Mouse (Mus musculus) liver, postnatal 0 days (tissue): ENCODE data around the gene Tmem248. TPM values are rescaled to one million over a fixed set of nuclear protein-coding genes. Genes with fewer than 3 reads are reported as not detected.
A peak's percentile ranks its signal among the peaks of the same experiment; 100 is the strongest.

Experiments
- ATAC-seq: fragments of 200-750 bp; cut with Nextera tagmentation; 2 replicates; pipeline ENCODE4 v1.8.0; 2017; ENCODE audit warnings: mild to moderate bottlenecking, moderate library complexity
- DNase-seq: peaks from one replicate; pipeline ENCODE4 v3.0.0-alpha.2; 2016
- H3K27ac ChIP-seq: fragments of 300-500 bp; sonication (generic); 2 replicates; pipeline ENCODE4 v1.5.1; 2014; ENCODE audit warnings: antibody characterized with exemption, moderate library complexity, mild to moderate bottlenecking, low read depth
- H3K27me3 ChIP-seq: fragments of 300-500 bp; sonication (generic); 2 replicates; pipeline ENCODE4 v1.6.1; 2014; ENCODE audit warnings: low read length, control low read depth, mixed read lengths; ENCODE audit not compliant: insufficient read depth
- H3K36me3 ChIP-seq: fragments of 300-500 bp; sonication (generic); replicated peaks from 2 replicates; pipeline ENCODE4 v1.6.1; 2014; ENCODE audit warnings: mild to moderate bottlenecking, control low read depth, low read length, moderate library complexity, mixed read lengths; ENCODE audit not compliant: insufficient read depth
- H3K4me1 ChIP-seq: fragments of 300-500 bp; sonication (generic); 2 replicates; pipeline ENCODE4 v1.6.1; 2014; ENCODE audit warnings: antibody characterized with exemption, mild to moderate bottlenecking, control low read depth; ENCODE audit not compliant: insufficient read depth
- H3K4me2 ChIP-seq: fragments of 300-500 bp; sonication (generic); 2 replicates; pipeline ENCODE4 v1.6.1; 2014; ENCODE audit warnings: low read depth, mild to moderate bottlenecking, low read length, moderate library complexity, mixed read lengths
- H3K4me3 ChIP-seq: fragments of 300-500 bp; sonication (generic); 2 replicates; pipeline ENCODE4 v1.5.1; 2014; ENCODE audit warnings: low read depth, low read length
- H3K9ac ChIP-seq: fragments of 300-500 bp; sonication (generic); replicated peaks from 2 replicates; pipeline ENCODE4 v1.6.1; 2014; ENCODE audit warnings: mild to moderate bottlenecking, moderate library complexity
- H3K9me3 ChIP-seq: fragments of 300-500 bp; sonication (generic); 2 replicates; pipeline ENCODE4 v1.6.1; 2016; ENCODE audit warnings: mild to moderate bottlenecking, control low read depth, low read length, mixed read lengths
- CTCF ChIP-seq: sonication (generic); IDR thresholded peaks from 2 replicates; pipeline ENCODE4 v1.5.1; 2016; ENCODE audit warnings: antibody characterized with exemption, low read depth
- EP300 ChIP-seq: IDR thresholded peaks from 2 replicates; pipeline ENCODE4 v1.6.1; 2016; ENCODE audit warnings: antibody characterized with exemption, low read depth, mild to moderate bottlenecking
- WGBS: fragments of 180-500 bp; shearing (Covaris S2); extraction: QIAGEN DNeasy Blood & Tissue Kit; methylation state at CpG from one replicate; pipeline ENCODE4 v1.1.7; 2014; ENCODE audit not compliant: insufficient replicate concordance; 5-methylcytosine and 5-hydroxymethylcytosine counted together
- polyA plus RNA-seq: library from polyadenylated mRNA; unstranded; fragments of >200 nt; fragmentation: Nextera tagmentation; extraction: Ambion mirVana; gene quantifications from 2 replicates; pipeline ENCODE4 v1.2.1, GENCODE M21; 2015

Gene Tmem248
- polyA plus RNA-seq, 1 experiment from 2014 or later = 30.7 TPM

DNA sequence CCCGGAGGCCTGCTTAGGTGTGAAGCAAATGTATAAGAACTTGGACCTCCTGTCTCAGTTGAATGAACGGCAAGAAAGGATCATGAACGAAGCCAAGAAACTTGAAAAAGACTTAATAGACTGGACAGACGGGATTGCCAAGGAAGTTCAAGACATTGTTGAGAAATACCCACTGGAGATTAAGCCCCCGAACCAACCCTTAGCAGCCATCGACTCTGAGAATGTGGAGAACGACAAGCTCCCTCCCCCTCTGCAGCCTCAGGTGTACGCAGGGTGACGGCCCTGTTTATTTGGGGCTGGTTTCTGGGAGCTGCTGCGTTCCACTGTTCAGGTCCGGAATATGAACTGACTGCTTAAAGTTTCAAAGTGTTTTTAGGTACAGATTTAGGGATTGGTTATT is 3.9 kb upstream of the Tmem248 start:
- no peak overlapping the region for H3K4me3 ChIP-seq
- 91% methylated on average over 11 of the region's 11 CpGs for WGBS
- peaks cover 53% of the 10 kb centered on the region for H3K36me3 ChIP-seq
- H3K27ac ChIP-seq = no peak overlapping the region
- ATAC-seq (no peak), DNase-seq (no peak)
- H3K27me3 ChIP-seq = no peaks in the 10 kb centered on the region
- H3K9me3 ChIP-seq = no peaks in the 10 kb centered on the region
- TF ChIP-seq CTCF = no peak
- TF ChIP-seq EP300 = no peak
- H3K4me2 ChIP-seq = no peak overlapping the region
- no peaks in the 10 kb centered on the region for H3K4me1 ChIP-seq
- no peak overlapping the region for H3K9ac ChIP-seq

- Histone ChIP-seq H3K27me3 (no peaks in the 10 kb centered on the region), H3K4me3 (no peak overlapping the region), H3K36me3 (peaks cover 20% of the 10 kb centered on the region), H3K9ac (no peak overlapping the region), H3K4me2 (no peak overlapping the region), H3K27ac (no peak overlapping the region), H3K9me3 (peaks cover 2% of the 10 kb centered on the region; the same call in 1 of the 2 replicates), H3K4me1 (no peaks in the 10 kb centered on the region; the same call in 1 of the 2 replicates)
- no peak for DNase-seq
- 85% methylated on average over 4 of the region's 4 CpGs for WGBS
- ATAC-seq = no peak
- TF ChIP-seq CTCF = no peak
- no peak for TF ChIP-seq EP300
Measured at GRCm38 (mm10) chr5:130217406-130217805, 525 bp downstream of the Tmem248 start.

- ATAC-seq = no peak
- DNase-seq = no peak
- WGBS = 81% methylated on average over 5 of the region's 5 CpGs
- Histone ChIP-seq H3K27ac (no peak overlapping the region), H3K27me3 (no peaks in the 10 kb centered on the region), H3K4me2 (no peak overlapping the region), H3K4me3 (no peak overlapping the region), H3K36me3 (peaks cover 11% of the 10 kb centered on the region), H3K9ac (no peak overlapping the region), H3K9me3 (peaks cover 2% of the 10 kb centered on the region; the same call in 1 of the 2 replicates), H3K4me1 (peaks cover 3% of the 10 kb centered on the region)
- TF ChIP-seq CTCF = no peak
- no peak for TF ChIP-seq EP300
Measured at GRCm38 (mm10) chr5:130218336-130218735, 1.5 kb downstream of the Tmem248 start.

GRCm38 (mm10) chr5:130221316-130221715 is 4.4 kb downstream of the Tmem248 start:
- Histone ChIP-seq H3K36me3 (no peaks in the 10 kb centered on the region), H3K9ac (peak overlapping the region; percentile 95), H3K9me3 (peaks cover 2% of the 10 kb centered on the region; the same call in 1 of the 2 replicates), H3K27ac (peak overlapping the region; percentile 92), H3K4me2 (peak overlapping the region; percentile 75), H3K4me1 (peaks cover 12% of the 10 kb centered on the region), H3K27me3 (no peaks in the 10 kb centered on the region), H3K4me3 (peak overlapping the region; percentile 92)
- TF ChIP-seq CTCF (no peak), EP300 (no peak)
- DNase-seq = no peak
- WGBS = 48% methylated on average over 2 of the region's 2 CpGs
- no peak for ATAC-seq

DNA sequence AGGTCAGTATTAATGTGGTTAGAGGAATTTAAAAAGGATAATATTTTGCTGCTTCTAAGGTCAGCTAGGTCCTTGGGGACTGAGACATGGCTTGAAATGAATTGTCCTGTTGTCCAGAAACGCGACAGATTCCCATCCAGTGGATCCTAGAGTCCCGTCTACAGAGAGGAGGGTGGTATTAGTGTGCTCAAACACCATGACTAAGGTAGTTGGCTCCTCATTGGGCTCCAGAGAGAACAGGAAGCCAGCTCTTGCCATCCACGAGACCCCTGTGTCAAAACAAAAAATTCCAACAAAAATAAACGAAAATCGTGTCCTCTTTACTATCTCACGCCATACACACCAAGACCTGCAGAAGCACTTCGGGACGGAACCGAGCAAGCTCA is 4.9 kb downstream of the Tmem248 start:
- H3K4me2 ChIP-seq = peak overlapping the region; percentile 75
- TF ChIP-seq EP300 (no peak), CTCF (no peak)
- under 1% methylated on average over 10 of the region's 10 CpGs for WGBS
- H3K36me3 ChIP-seq = no peaks in the 10 kb centered on the region
- H3K27ac ChIP-seq = peak overlapping the region; percentile 92
- DNase-seq (no peak), ATAC-seq (peak; percentile 34)
- peaks cover 2% of the 10 kb centered on the region; the same call in 1 of the 2 replicates for H3K9me3 ChIP-seq
- H3K4me1 ChIP-seq = peaks cover 15% of the 10 kb centered on the region
- peak overlapping the region; percentile 95 for H3K9ac ChIP-seq
- H3K4me3 ChIP-seq = peak overlapping the region; percentile 92
- no peaks in the 10 kb centered on the region for H3K27me3 ChIP-seq

DNA sequence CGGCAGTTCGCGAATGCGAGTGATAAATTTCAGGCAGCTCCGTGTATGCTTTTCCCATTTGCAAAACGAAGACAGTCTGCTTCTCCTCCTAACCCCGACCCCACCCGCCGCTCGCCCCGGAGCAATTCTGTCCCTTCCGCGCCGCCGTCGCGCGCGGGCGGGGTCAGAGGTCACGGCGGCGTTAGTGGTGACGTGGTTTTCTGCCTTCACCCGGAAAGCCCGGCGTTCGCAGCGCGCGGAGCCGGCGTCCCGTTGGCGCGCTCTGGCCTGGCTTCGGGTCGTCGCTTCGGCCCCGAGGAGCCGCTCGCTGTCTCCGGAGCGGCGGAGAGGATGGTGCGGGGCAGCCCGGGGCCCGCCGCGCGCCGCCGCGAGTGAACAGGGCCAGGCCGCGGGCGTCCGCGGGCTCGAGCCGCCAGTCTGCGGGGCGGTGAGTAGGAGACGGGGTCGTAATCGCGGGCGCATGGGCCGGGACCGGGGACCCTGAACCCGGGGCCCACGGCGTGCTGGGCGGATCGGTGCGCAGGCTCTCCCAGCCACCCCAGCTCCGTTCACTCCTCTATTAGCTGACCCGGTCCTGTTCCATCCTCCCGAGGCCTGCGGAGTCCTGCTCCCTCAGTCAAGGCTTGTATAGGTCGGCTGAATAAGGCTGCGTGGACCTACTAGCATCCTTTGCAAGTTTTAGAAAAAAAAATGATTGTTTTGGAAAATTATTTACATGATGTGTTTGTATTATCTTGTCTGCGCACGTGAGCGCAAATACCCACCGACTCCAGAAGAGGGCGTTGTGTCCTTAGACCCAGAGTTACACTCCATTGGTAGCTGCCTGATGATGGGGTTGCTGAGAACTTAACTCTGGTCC is 5.5 kb downstream of the Tmem248 start:
- peak; percentile 91 for ATAC-seq
- H3K27ac ChIP-seq = peak overlapping the region; percentile 92
- peak overlapping the region; percentile 75 for H3K4me2 ChIP-seq
- H3K9ac ChIP-seq = peak overlapping the region; percentile 95
- H3K4me3 ChIP-seq = peak overlapping the region; percentile 92
- peak; percentile 96 for DNase-seq
- H3K36me3 ChIP-seq = no peaks in the 10 kb centered on the region
- no peaks in the 10 kb centered on the region for H3K27me3 ChIP-seq
- peaks cover 18% of the 10 kb centered on the region for H3K4me1 ChIP-seq
- peaks cover 2% of the 10 kb centered on the region; the same call in 1 of the 2 replicates for H3K9me3 ChIP-seq
- peak; percentile 61; the same call in 1 of the 2 replicates for TF ChIP-seq EP300
- TF ChIP-seq CTCF = peak; percentile 77
- WGBS = 2% methylated on average over 82 of the region's 88 CpGs
